Mouse (Mus musculus) midbrain, embryonic 13.5 days (tissue): ENCODE results near the gene Cecr2. TPM values are rescaled to one million over a fixed set of nuclear protein-coding genes. Genes with fewer than 3 reads are reported as not detected.
A peak's percentile ranks its signal among the peaks of the same experiment; 100 is the strongest.

Experiments used
- ATAC-seq: fragments of 200-750 bp; cut with Nextera tagmentation; 2 replicates; pipeline ENCODE4 v1.8.0; 2017; ENCODE audit warnings: mild to moderate bottlenecking, moderate TSS enrichment, moderate library complexity
- H3K27ac ChIP-seq: fragments of 300-500 bp; sonication (generic); 2 replicates; pipeline ENCODE4 v1.5.1; 2015; ENCODE audit warnings: inconsistent platforms, mild to moderate bottlenecking, moderate library complexity
- H3K27me3 ChIP-seq: fragments of 300-500 bp; sonication (generic); 2 replicates; pipeline ENCODE4 v1.6.1; 2015; ENCODE audit warnings: mild to moderate bottlenecking, inconsistent platforms
- H3K36me3 ChIP-seq: fragments of 300-500 bp; sonication (generic); 2 replicates; pipeline ENCODE4 v1.6.1; 2015; ENCODE audit warnings: mild to moderate bottlenecking, inconsistent platforms
- H3K4me1 ChIP-seq: fragments of 300-500 bp; sonication (generic); replicated peaks from 2 replicates; pipeline ENCODE4 v1.6.1; 2015; ENCODE audit warnings: inconsistent platforms
- H3K4me2 ChIP-seq: fragments of 300-500 bp; sonication (generic); replicated peaks from 2 replicates; pipeline ENCODE4 v1.6.1; 2015; ENCODE audit warnings: moderate library complexity, mild to moderate bottlenecking, inconsistent platforms
- H3K4me3 ChIP-seq: fragments of 300-500 bp; sonication (generic); replicated peaks from 2 replicates; pipeline ENCODE4 v1.5.1; 2015; ENCODE audit warnings: mild to moderate bottlenecking, inconsistent platforms
- H3K9ac ChIP-seq: fragments of 300-500 bp; sonication (generic); replicated peaks from 2 replicates; pipeline ENCODE4 v1.6.1; 2015; ENCODE audit warnings: mild to moderate bottlenecking, inconsistent platforms
- H3K9me3 ChIP-seq: fragments of 300-500 bp; sonication (generic); 2 replicates; pipeline ENCODE4 v1.6.1; 2016; ENCODE audit warnings: mild to moderate bottlenecking, inconsistent platforms
- WGBS: fragments of 180-500 bp; shearing (Covaris S2); methylation state at CpG from one replicate; pipeline ENCODE4 v1.1.7; 2015; 5-methylcytosine and 5-hydroxymethylcytosine counted together
- polyA plus RNA-seq: library from polyadenylated mRNA; unstranded; fragments of >200 nt; fragmentation: Nextera tagmentation; extraction: Ambion mirVana; gene quantifications from 2 replicates; pipeline ENCODE4 v1.2.1, GENCODE M21; 2015

Cecr2 gene
- polyA plus RNA-seq, 1 experiment from 2014 or later, result 7.6 TPM

DNA sequence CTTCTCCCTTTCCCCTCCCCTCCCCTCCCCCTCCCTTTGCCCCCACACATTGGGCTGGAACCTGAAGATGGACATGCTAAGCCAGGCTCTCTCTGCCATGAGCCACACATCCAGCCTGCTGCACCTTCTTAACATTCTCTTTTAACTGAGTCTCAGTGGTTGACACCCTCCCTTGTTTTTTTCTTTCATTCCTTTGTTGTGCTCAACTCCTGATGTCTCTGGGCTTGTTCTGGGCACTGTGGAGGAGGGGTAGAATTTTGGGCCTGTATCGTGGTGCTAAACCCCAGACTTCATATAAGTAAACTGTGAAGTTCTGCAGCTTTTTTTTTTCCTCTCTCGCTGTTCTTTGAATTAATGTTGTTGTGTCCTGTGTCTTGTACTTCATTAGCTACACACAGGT lies 9.8 kb downstream of the Cecr2 start:
- Histone ChIP-seq H3K4me2 (no peak overlapping the region), H3K36me3 (no peaks in the 10 kb centered on the region), H3K9me3 (no peaks in the 10 kb centered on the region), H3K27me3 (no peaks in the 10 kb centered on the region), H3K4me3 (no peak overlapping the region), H3K4me1 (no peaks in the 10 kb centered on the region), H3K9ac (no peak overlapping the region), H3K27ac (no peak overlapping the region)
- WGBS, result 57% methylated on average over 2 of the region's 2 CpGs
- no peak for ATAC-seq

DNA sequence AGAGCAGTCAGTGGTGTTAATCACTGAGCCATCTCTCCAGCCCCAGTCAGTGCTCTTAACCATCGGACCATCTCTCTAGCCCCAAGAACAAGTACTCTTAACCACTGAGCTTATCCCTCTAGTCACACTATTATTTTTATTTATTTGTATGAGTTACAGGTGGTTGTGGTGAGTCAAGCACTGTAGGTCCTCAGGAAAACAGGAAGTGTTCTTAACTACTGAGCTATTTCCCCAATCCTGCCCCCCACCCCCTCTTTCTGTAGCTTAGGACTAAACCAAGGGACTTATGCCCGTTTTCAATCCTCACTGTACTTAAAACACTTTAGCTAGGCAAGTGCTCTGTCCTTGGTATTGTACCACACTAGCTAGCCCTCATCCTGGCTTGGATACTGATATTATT lies 17.2 kb downstream of the Cecr2 start:
- Histone ChIP-seq H3K9me3 (no peaks in the 10 kb centered on the region), H3K36me3 (no peaks in the 10 kb centered on the region), H3K27me3 (no peaks in the 10 kb centered on the region), H3K9ac (no peak overlapping the region), H3K4me2 (no peak overlapping the region), H3K4me3 (no peak overlapping the region), H3K27ac (no peak overlapping the region), H3K4me1 (no peaks in the 10 kb centered on the region)
- ATAC-seq, result no peak
- 92% methylated on average over 2 of the region's 2 CpGs for WGBS

DNA sequence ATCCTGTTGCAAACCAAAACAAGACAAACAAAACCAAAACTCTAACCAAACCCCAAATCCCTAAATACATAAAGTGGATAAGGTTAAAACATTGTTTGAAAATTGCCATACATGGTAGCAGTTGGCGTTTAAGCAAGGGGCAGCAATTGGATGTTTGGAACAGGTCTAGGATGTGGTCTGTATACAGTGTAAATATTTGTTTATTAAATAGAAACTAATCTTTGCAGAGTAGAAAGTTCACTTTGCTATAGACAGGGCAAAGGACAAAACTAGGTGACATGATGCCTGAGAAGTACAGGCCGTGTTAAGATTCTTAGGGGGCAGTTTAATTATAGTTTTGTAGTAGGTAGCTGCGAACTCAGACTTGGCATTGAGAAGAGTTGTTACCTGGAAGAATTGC lies 18.6 kb downstream of the Cecr2 start:
- H3K9ac ChIP-seq, result no peak overlapping the region
- 96% methylated on average over 3 of the region's 3 CpGs for WGBS
- H3K27me3 ChIP-seq, result no peaks in the 10 kb centered on the region
- ATAC-seq, result no peak
- no peak overlapping the region for H3K4me3 ChIP-seq
- no peaks in the 10 kb centered on the region for H3K9me3 ChIP-seq
- no peak overlapping the region for H3K4me2 ChIP-seq
- H3K27ac ChIP-seq, result no peak overlapping the region
- H3K4me1 ChIP-seq, result no peaks in the 10 kb centered on the region
- no peaks in the 10 kb centered on the region for H3K36me3 ChIP-seq

DNA sequence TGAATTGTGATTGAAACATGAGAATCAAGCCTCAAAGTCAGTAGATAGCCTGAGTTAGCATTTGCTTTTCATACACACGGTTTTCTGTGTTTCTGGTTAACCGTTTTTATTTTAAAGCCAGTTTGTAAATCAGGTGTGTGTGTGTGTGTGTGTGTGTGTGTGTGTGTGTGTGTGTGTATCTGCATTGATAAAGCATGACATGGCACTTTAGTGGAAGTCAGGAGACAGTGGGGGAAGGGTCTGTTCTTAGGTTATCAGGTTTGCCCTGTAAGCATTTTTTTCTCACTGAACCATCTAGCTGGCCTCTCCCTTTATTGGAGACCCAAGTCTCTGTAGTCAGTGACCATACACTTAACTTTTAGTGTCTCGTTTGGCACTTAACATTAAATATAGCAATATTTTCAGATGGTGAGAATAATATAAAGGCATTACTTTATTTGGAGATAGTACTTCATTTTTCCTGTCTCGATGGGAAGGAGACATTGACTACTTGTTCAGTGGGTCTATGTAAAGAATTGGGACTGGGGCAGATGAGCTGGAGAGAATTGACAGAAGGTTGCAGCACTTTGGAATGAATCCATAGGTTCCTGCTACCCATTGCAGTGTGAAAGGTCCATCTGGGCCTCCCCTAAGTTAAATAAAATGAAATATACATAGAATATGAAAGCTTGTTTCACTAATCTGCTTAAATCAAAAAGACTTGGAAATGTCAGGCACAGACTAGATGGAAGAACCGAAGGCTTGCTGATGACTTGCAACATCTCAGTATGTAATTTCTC lies 20.9 kb downstream of the Cecr2 start:
- Histone ChIP-seq H3K4me3 (no peak overlapping the region), H3K9ac (no peak overlapping the region), H3K9me3 (no peaks in the 10 kb centered on the region), H3K36me3 (no peaks in the 10 kb centered on the region), H3K4me1 (no peaks in the 10 kb centered on the region), H3K4me2 (no peak overlapping the region), H3K27ac (no peak overlapping the region), H3K27me3 (no peaks in the 10 kb centered on the region)
- 93% methylated on average over 5 of the region's 5 CpGs for WGBS
- no peak for ATAC-seq

DNA sequence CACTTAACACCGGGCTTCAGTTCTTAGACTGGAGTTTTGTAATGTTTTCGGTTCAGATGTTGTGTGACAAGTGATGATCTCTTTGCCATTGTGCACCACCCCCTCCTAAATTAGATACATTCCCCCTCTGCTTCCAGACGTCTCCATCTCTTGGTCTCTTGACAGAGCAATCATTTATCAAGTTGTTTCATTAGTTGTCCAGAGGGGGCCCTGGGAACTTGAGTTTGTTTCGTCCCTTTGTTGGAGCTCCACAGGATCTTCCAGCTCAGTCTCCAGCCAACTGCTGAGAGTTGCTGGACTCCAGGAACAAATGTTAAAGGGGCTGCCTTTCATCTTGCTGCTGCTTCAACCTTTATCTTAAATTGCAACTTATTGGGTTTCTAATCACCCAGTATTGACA lies 34.1 kb downstream of the Cecr2 start:
- WGBS, result 15% methylated on average over 4 of the region's 4 CpGs
- Histone ChIP-seq H3K4me2 (no peak overlapping the region), H3K9ac (no peak overlapping the region), H3K9me3 (no peaks in the 10 kb centered on the region), H3K4me1 (peaks cover 6% of the 10 kb centered on the region), H3K36me3 (no peaks in the 10 kb centered on the region), H3K27ac (no peak overlapping the region), H3K27me3 (no peaks in the 10 kb centered on the region), H3K4me3 (no peak overlapping the region)
- ATAC-seq, result no peak

DNA sequence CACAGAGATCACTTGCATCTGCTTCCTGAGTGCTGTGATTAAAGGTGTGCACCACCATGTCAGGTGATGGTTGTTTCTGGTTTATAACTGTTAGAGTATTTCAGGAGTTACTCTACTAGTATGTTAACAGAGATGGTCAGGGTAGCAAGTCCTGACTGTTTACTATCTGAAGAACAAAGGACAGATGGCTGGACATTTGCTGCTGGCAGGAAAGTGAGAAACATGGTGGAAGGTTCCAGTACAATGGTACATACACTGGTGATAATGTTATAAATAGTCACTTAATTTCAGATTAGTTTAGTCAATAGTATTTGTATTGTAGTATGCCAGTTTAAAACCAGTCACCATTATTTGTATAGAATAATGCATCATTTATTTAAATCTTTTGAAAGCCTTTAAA lies 38.2 kb downstream of the Cecr2 start:
- Histone ChIP-seq H3K27ac (no peak overlapping the region), H3K4me1 (peaks cover 6% of the 10 kb centered on the region), H3K9me3 (no peaks in the 10 kb centered on the region), H3K9ac (no peak overlapping the region), H3K4me2 (no peak overlapping the region), H3K36me3 (no peaks in the 10 kb centered on the region), H3K4me3 (no peak overlapping the region), H3K27me3 (no peaks in the 10 kb centered on the region)
- no peak for ATAC-seq

DNA sequence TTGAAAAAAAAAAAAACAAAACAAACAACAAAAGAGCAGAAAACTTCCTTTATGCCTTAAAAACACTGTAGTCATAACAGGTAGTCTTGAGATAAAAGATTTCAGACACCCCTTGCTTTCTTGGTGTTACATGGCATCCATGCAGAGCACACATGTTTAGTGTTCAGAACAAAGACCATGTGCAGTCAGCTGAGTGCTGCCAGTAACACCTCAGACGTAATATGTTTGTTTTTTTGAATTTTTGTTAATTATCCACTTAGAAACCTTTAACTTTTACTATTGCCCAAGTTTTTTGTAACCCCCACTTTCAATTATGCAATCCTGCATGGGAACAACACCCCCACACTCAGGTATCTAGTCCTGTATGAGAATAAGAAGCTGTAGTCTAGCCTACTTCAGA lies 42.6 kb downstream of the Cecr2 start:
- Histone ChIP-seq H3K27ac (no peak overlapping the region), H3K4me3 (no peak overlapping the region), H3K4me2 (no peak overlapping the region), H3K27me3 (no peaks in the 10 kb centered on the region), H3K9me3 (no peaks in the 10 kb centered on the region), H3K9ac (no peak overlapping the region), H3K36me3 (no peaks in the 10 kb centered on the region), H3K4me1 (no peaks in the 10 kb centered on the region; the same call in 1 of the 2 replicates)
- WGBS, result 55% methylated on average over 1 of the region's 1 CpGs
- no peak for ATAC-seq

DNA sequence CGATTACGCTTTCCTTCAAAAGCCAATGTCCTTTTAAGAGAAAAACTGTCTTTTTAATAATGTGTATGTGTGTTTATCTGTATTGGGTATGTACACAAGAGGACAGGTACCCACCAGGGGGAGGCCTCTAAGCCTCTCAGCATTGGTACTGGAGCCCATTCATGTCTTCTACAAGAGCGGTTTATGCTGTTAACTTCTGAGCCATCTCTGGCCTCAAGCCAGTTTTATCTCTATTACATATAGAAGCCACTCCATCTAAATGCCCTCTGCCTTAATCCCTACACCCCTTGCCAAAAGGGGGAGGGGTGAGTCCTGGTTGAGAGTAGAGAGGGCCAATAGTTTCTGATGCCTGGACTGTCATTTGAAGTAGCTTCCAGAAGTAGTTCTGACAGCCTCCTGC lies 48.6 kb downstream of the Cecr2 start:
- 72% methylated on average over 3 of the region's 3 CpGs for WGBS
- ATAC-seq, result no peak

DNA sequence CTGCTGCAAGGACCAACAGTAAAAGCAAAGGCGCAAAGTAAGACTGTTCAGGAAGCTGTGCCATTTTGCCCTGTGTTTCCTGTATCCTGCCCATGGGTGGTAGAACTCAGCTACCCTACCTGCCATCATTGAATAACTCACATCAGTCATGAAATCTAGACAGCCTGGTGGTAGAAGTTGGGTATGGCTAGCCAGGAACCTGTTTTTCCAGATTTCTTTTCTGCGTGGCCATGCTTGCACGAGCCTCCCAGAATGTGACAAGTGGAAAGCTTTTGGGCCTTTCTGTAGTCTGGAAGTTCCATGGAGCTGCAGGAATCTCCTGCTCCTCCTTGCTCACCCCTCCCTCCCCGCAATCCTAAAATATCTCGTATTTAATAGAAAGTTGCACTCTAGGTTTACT lies 49.1 kb downstream of the Cecr2 start:
- H3K27ac ChIP-seq, result peak overlapping the region; percentile 41
- WGBS, result 60% methylated on average over 5 of the region's 5 CpGs
- no peak for ATAC-seq

More for the DNA sequence above, 48.6 kb downstream of the Cecr2 start:
- H3K9ac ChIP-seq, result no peak overlapping the region
- no peak overlapping the region for H3K4me3 ChIP-seq
- peak overlapping the region; percentile 41 for H3K27ac ChIP-seq
- no peaks in the 10 kb centered on the region for H3K36me3 ChIP-seq
- H3K4me2 ChIP-seq, result no peak overlapping the region
- H3K4me1 ChIP-seq, result peaks cover 33% of the 10 kb centered on the region
- H3K9me3 ChIP-seq, result no peaks in the 10 kb centered on the region
- H3K27me3 ChIP-seq, result no peaks in the 10 kb centered on the region

DNA sequence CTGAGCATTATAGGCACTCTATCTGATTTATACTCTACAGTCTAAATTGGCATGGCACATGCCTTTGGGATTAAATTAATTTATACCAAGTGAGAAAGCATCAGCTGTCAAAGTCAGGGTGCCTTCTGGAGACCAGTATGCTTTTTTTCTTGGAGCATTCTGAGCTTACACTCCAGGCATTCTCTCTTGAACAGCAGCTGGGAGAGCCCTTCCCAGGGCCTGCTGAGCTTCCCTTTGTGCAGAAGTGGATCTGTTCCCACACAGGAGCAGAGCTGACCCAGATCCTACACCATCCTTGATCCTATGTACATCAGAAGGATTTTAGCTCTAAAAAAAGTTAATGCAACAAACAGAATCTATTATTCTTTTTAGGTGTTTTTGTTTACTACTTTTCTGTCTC lies 49.7 kb downstream of the Cecr2 start:
- ATAC-seq, result peak; percentile 79

More for the DNA sequence above, 49.1 kb downstream of the Cecr2 start:
- peaks cover 33% of the 10 kb centered on the region for H3K4me1 ChIP-seq
- H3K36me3 ChIP-seq, result no peaks in the 10 kb centered on the region
- H3K4me2 ChIP-seq, result no peak overlapping the region
- no peaks in the 10 kb centered on the region for H3K9me3 ChIP-seq
- H3K9ac ChIP-seq, result no peak overlapping the region
- H3K27me3 ChIP-seq, result no peaks in the 10 kb centered on the region
- no peak overlapping the region for H3K4me3 ChIP-seq

DNA sequence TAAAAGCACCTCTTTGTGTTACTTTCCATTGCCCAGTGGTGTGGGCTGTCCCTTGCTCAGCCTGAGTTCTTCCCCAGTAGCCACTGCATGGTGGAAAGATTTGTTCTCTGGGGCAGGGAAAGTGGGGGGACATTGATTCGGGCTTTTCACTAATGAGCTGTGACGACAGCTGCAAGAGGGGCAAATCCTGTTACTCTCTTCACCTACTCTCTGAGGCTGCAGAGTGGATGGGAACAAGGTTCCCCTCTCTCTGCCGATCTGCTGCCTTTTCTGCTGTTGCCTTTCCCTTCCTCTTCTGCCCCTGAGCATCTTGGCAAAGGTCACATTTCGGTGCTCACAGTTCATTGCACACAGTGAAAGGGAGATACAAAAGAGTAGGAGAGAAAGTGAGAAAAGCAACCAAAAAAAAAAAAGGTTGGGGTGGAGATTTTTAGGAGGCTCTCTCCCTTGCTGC lies 50.4 kb downstream of the Cecr2 start:
- peak; percentile 73 for ATAC-seq
- H3K36me3 ChIP-seq, result no peaks in the 10 kb centered on the region
- 0% methylated on average over 4 of the region's 4 CpGs for WGBS
- no peak overlapping the region for H3K4me3 ChIP-seq
- peak overlapping the region; percentile 14; the same call in 1 of the 2 replicates for H3K4me2 ChIP-seq
- H3K27ac ChIP-seq, result peak overlapping the region; percentile 64
- H3K4me1 ChIP-seq, result peaks cover 33% of the 10 kb centered on the region
- no peaks in the 10 kb centered on the region for H3K27me3 ChIP-seq
- no peaks in the 10 kb centered on the region for H3K9me3 ChIP-seq
- H3K9ac ChIP-seq, result no peak overlapping the region

More for the DNA sequence above, 49.7 kb downstream of the Cecr2 start:
- Histone ChIP-seq H3K36me3 (no peaks in the 10 kb centered on the region), H3K9ac (no peak overlapping the region), H3K4me1 (peaks cover 33% of the 10 kb centered on the region), H3K4me2 (no peak overlapping the region), H3K9me3 (no peaks in the 10 kb centered on the region), H3K4me3 (no peak overlapping the region), H3K27me3 (no peaks in the 10 kb centered on the region), H3K27ac (peak overlapping the region; percentile 74)

DNA sequence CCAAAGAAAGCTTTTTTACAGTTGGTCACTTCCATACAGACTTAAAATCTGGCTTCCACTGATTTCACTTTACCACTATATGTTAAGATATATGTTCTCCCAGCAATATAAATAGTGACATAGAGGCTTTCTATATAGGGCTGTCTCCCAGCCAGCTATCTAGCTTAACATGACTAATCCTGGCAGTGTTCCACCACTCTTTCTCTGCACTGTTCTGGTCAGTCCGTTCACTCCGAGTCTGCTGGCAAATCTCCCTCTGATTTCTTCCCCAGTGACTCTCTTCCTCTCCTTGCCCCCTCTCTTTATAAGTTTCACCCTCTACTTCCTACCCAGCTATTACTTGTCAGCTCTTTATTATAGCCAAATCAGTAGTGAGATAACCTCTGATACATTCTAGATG lies 59.8 kb downstream of the Cecr2 start:
- Histone ChIP-seq H3K27ac (no peak overlapping the region), H3K4me3 (no peak overlapping the region), H3K27me3 (no peaks in the 10 kb centered on the region), H3K36me3 (no peaks in the 10 kb centered on the region), H3K4me1 (no peaks in the 10 kb centered on the region), H3K4me2 (no peak overlapping the region), H3K9ac (no peak overlapping the region), H3K9me3 (no peaks in the 10 kb centered on the region)
- 88% methylated on average over 2 of the region's 2 CpGs for WGBS
- ATAC-seq, result no peak

DNA sequence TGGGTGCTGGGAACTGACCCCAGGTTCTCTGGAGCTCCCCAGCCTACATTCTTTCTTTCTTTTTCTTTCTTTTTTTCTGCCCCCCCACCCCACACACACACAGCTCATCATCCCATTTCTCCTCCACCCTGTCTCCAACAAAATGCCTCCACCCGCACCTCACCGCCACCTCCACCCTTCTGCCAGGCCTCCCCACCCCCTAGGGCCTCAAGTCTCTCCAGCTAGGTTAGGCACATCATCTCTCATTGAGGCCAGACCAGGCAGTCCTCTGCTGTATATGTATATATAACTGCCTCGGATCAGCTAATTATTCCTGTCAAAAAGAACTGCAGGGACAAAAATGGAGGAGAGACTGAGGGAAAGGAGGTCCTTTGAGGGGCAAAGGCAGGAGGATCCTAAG lies 69.8 kb downstream of the Cecr2 start:
- H3K9ac ChIP-seq, result no peak overlapping the region
- ATAC-seq, result no peak
- H3K4me3 ChIP-seq, result no peak overlapping the region
- H3K4me1 ChIP-seq, result no peaks in the 10 kb centered on the region
- no peaks in the 10 kb centered on the region for H3K27me3 ChIP-seq
- H3K4me2 ChIP-seq, result no peak overlapping the region
- 85% methylated on average over 3 of the region's 3 CpGs for WGBS
- H3K27ac ChIP-seq, result no peak overlapping the region
- peaks cover 11% of the 10 kb centered on the region; the same call in 1 of the 2 replicates for H3K36me3 ChIP-seq
- no peaks in the 10 kb centered on the region for H3K9me3 ChIP-seq
